Mouse (Mus musculus) ES-E14 (cell line): ENCODE results near the gene Tubgcp3.

Experiments
- CHD2 ChIP-seq: IDR thresholded peaks from 2 replicates; pipeline ENCODE4 v1.6.1; 2014; ENCODE audit warnings: mild to moderate bottlenecking, low read depth, low read length, inconsistent platforms
- HCFC1 ChIP-seq: IDR thresholded peaks from 2 replicates; pipeline ENCODE4 v1.6.1; 2012; ENCODE audit warnings: low read length, inconsistent platforms, borderline replicate concordance; ENCODE audit not compliant: insufficient read depth
- MAFK ChIP-seq: IDR thresholded peaks from 2 replicates; pipeline ENCODE4 v1.6.1; 2014; ENCODE audit warnings: mild to moderate bottlenecking, low read depth, low read length, inconsistent platforms; ENCODE audit not compliant: insufficient read depth
- ZC3H11A ChIP-seq: IDR thresholded peaks from 2 replicates; pipeline ENCODE4 v1.6.1; 2012; ENCODE audit warnings: low read depth, mild to moderate bottlenecking, inconsistent platforms, low read length, borderline replicate concordance
- ZNF384 ChIP-seq: IDR thresholded peaks from 2 replicates; pipeline ENCODE4 v1.6.1; 2012; ENCODE audit warnings: low read depth, low read length, inconsistent platforms

- TF ChIP-seq ZC3H11A, result no peak
- no peak for TF ChIP-seq MAFK
- no peak for TF ChIP-seq ZNF384
- TF ChIP-seq HCFC1, result no peak
- TF ChIP-seq CHD2, result no peak
These were observed 1.1 kb downstream of the Tubgcp3 start for GRCm38 (mm10) chr8:12670965-12671364.
